Mouse (Mus musculus) heart, embryonic 12.5 days (tissue): ENCODE data around the gene Rgs16. TPM values are rescaled to one million over a fixed set of nuclear protein-coding genes. Genes with fewer than 3 reads are reported as not detected.

Source experiments
- ATAC-seq: fragments of 200-750 bp; cut with Nextera tagmentation; 2 replicates; pipeline ENCODE4 v1.8.0; 2017; ENCODE audit warnings: moderate TSS enrichment, moderate library complexity; ENCODE audit not compliant: insufficient number of reproducible peaks, low FRiP score
- H3K27ac ChIP-seq: fragments of 300-500 bp; sonication (generic); 2 replicates; pipeline ENCODE4 v1.5.1; 2016; ENCODE audit warnings: mild to moderate bottlenecking, moderate library complexity; ENCODE audit not compliant: poor library complexity, severe bottlenecking
- H3K27me3 ChIP-seq: fragments of 300-500 bp; sonication (generic); replicated peaks from 2 replicates; pipeline ENCODE4 v1.6.1; 2016; ENCODE audit warnings: mild to moderate bottlenecking, moderate library complexity
- H3K36me3 ChIP-seq: fragments of 300-500 bp; sonication (generic); 2 replicates; pipeline ENCODE4 v1.6.1; 2016; ENCODE audit warnings: mild to moderate bottlenecking, moderate library complexity
- H3K4me1 ChIP-seq: fragments of 300-500 bp; sonication (generic); replicated peaks from 2 replicates; pipeline ENCODE4 v1.6.1; 2016; ENCODE audit warnings: mild to moderate bottlenecking
- H3K4me2 ChIP-seq: fragments of 300-500 bp; sonication (generic); 2 replicates; pipeline ENCODE4 v1.6.1; 2016; ENCODE audit warnings: mild to moderate bottlenecking, moderate library complexity
- H3K4me3 ChIP-seq: fragments of 300-500 bp; sonication (generic); 2 replicates; pipeline ENCODE4 v1.5.1; 2016; ENCODE audit warnings: mild to moderate bottlenecking
- H3K9ac ChIP-seq: fragments of 300-500 bp; sonication (generic); 2 replicates; pipeline ENCODE4 v1.6.1; 2016; ENCODE audit warnings: mild to moderate bottlenecking, moderate library complexity
- H3K9me3 ChIP-seq: fragments of 300-500 bp; sonication (generic); replicated peaks from 2 replicates; pipeline ENCODE4 v1.6.1; 2016; ENCODE audit warnings: mild to moderate bottlenecking, moderate library complexity
- WGBS: fragments of 180-500 bp; shearing (Covaris S2); methylation state at CpG from one replicate; pipeline ENCODE4 v1.1.7; 2016; 5-methylcytosine and 5-hydroxymethylcytosine counted together
- polyA plus RNA-seq: library from polyadenylated mRNA; unstranded; fragments of >200 nt; fragmentation: Nextera tagmentation; extraction: Ambion mirVana; gene quantifications from 2 replicates; pipeline ENCODE4 v1.2.1, GENCODE M21; 2016

The Rgs16 gene
- polyA plus RNA-seq, 1 experiment from 2014 or later, result 4.7 TPM

- H3K4me3 ChIP-seq, result no peak overlapping the region
- H3K27me3 ChIP-seq, result no peaks in the 10 kb centered on the region
- no peaks in the 10 kb centered on the region for H3K4me1 ChIP-seq
- no peaks in the 10 kb centered on the region for H3K36me3 ChIP-seq
- no peak overlapping the region for H3K9ac ChIP-seq
- ATAC-seq, result no peak
- no peak overlapping the region for H3K4me2 ChIP-seq
- 66% methylated on average over 9 of the region's 9 CpGs for WGBS
- H3K27ac ChIP-seq, result no peak overlapping the region
- no peaks in the 10 kb centered on the region for H3K9me3 ChIP-seq
Observed at GRCm38 (mm10) chr1:153721565-153722310, 18.4 kb upstream of the Rgs16 start.

- Histone ChIP-seq H3K9ac (no peak overlapping the region), H3K27ac (no peak overlapping the region), H3K9me3 (no peaks in the 10 kb centered on the region), H3K27me3 (no peaks in the 10 kb centered on the region), H3K4me3 (no peak overlapping the region), H3K36me3 (no peaks in the 10 kb centered on the region), H3K4me2 (no peak overlapping the region), H3K4me1 (no peaks in the 10 kb centered on the region)
- WGBS, result 69% methylated on average over 9 of the region's 9 CpGs
- no peak for ATAC-seq
Observed at GRCm38 (mm10) chr1:153723426-153723825, 16.7 kb upstream of the Rgs16 start.

GRCm38 (mm10) chr1:153726636-153727035 is 13.5 kb upstream of the Rgs16 start:
- Histone ChIP-seq H3K36me3 (no peaks in the 10 kb centered on the region), H3K9me3 (no peaks in the 10 kb centered on the region), H3K4me1 (peaks cover 21% of the 10 kb centered on the region), H3K4me3 (no peak overlapping the region), H3K4me2 (no peak overlapping the region), H3K27ac (no peak overlapping the region), H3K27me3 (no peaks in the 10 kb centered on the region), H3K9ac (no peak overlapping the region)
- ATAC-seq, result no peak
- 85% methylated on average over 16 of the region's 16 CpGs for WGBS

GRCm38 (mm10) chr1:153729806-153730205 is 10.3 kb upstream of the Rgs16 start:
- H3K4me1 ChIP-seq, result peaks cover 21% of the 10 kb centered on the region
- peaks cover 14% of the 10 kb centered on the region for H3K27me3 ChIP-seq
- ATAC-seq, result no peak
- no peaks in the 10 kb centered on the region for H3K36me3 ChIP-seq
- no peak overlapping the region for H3K9ac ChIP-seq
- no peak overlapping the region for H3K4me3 ChIP-seq
- no peaks in the 10 kb centered on the region for H3K9me3 ChIP-seq
- H3K4me2 ChIP-seq, result no peak overlapping the region
- 40% methylated on average over 2 of the region's 2 CpGs for WGBS
- H3K27ac ChIP-seq, result peak overlapping the region; percentile 77; the same call in 1 of the 2 replicates

DNA sequence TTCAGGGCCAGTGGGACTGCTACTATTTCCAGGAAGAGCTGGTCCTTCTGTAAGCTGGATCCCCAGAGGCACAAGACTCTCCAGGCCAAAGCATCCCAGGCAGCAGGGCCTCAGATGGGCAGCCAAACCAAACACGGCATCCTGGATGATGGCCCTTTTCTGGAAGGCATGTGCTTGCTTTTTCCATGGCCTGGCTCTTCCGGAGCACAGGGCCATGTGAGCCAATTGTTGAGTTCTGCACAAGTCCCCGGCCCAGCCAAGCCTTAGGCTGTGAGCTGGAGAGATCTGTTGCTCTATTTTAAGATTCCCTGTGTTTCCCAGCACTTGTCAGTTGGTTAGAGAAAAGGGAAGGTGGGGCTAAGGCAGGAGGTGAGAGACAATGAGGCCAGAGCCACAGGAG is 9.5 kb upstream of the Rgs16 start:
- WGBS, result 19% methylated on average over 3 of the region's 3 CpGs
- Histone ChIP-seq H3K9ac (no peak overlapping the region), H3K4me2 (no peak overlapping the region), H3K27me3 (peaks cover 20% of the 10 kb centered on the region), H3K9me3 (no peaks in the 10 kb centered on the region), H3K4me3 (no peak overlapping the region), H3K4me1 (peaks cover 21% of the 10 kb centered on the region), H3K36me3 (no peaks in the 10 kb centered on the region), H3K27ac (peak overlapping the region; percentile 77)
- peak; percentile 75 for ATAC-seq

GRCm38 (mm10) chr1:153733181-153733580 is 7.0 kb upstream of the Rgs16 start:
- no peak overlapping the region for H3K27ac ChIP-seq
- WGBS, result 46% methylated on average over 9 of the region's 9 CpGs
- H3K36me3 ChIP-seq, result no peaks in the 10 kb centered on the region
- peaks cover 21% of the 10 kb centered on the region for H3K4me1 ChIP-seq
- H3K4me3 ChIP-seq, result no peak overlapping the region
- H3K27me3 ChIP-seq, result peaks cover 37% of the 10 kb centered on the region
- H3K9me3 ChIP-seq, result no peaks in the 10 kb centered on the region
- ATAC-seq, result no peak
- no peak overlapping the region for H3K9ac ChIP-seq
- H3K4me2 ChIP-seq, result no peak overlapping the region

DNA sequence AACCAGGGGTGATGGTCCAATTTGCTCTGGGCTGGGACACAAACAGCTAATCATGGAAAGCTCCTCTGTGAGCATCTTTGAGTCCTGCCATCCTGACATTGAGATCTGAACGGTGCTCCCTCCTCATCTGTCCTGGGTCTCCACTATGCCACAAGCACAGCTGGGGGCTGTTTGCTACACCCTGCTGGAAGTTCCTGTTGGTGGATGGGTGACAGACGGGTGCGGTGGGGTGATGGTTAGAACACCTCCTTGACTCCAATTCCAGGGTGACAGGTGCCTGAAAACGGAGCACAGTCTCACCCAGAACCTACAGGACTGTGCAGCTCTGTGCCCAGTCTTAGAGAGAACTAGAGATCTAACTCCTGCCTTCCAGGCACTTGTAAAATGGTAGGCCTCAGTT is 5.3 kb upstream of the Rgs16 start:
- Histone ChIP-seq H3K9ac (no peak overlapping the region), H3K27me3 (peaks cover 53% of the 10 kb centered on the region), H3K27ac (no peak overlapping the region), H3K4me2 (no peak overlapping the region), H3K36me3 (no peaks in the 10 kb centered on the region), H3K4me3 (no peak overlapping the region), H3K9me3 (no peaks in the 10 kb centered on the region), H3K4me1 (peaks cover 19% of the 10 kb centered on the region)
- 69% methylated on average over 4 of the region's 4 CpGs for WGBS
- no peak for ATAC-seq

DNA sequence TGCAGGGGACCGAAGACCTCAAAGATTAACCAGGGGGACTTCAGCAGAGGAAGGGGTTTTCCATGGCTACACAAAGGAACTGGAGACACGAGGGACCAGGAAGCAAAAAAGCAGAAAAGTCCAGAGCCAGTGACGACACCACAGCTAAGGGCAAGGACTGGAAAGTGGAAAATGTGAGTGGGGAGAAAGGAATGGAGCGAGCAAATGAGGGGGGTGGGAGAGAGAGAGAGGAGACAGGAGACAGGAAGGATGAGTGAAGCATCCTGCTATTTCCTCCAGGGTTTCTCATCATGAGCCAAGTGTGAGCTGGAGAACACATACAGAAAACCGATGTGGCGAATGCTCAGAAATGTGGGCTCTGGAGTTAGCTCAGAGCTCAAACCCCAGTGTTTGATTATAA is 4.1 kb upstream of the Rgs16 start:
- no peak overlapping the region for H3K4me3 ChIP-seq
- H3K4me1 ChIP-seq, result peaks cover 13% of the 10 kb centered on the region
- ATAC-seq, result no peak
- H3K36me3 ChIP-seq, result no peaks in the 10 kb centered on the region
- no peaks in the 10 kb centered on the region for H3K9me3 ChIP-seq
- no peak overlapping the region for H3K4me2 ChIP-seq
- no peak overlapping the region for H3K27ac ChIP-seq
- H3K27me3 ChIP-seq, result peaks cover 56% of the 10 kb centered on the region
- no peak overlapping the region for H3K9ac ChIP-seq
- WGBS, result 52% methylated on average over 6 of the region's 6 CpGs

GRCm38 (mm10) chr1:153737101-153738085 is 2.8 kb upstream of the Rgs16 start:
- Histone ChIP-seq H3K27ac (no peak overlapping the region), H3K9me3 (no peaks in the 10 kb centered on the region), H3K4me2 (no peak overlapping the region), H3K27me3 (peaks cover 66% of the 10 kb centered on the region), H3K4me3 (no peak overlapping the region), H3K4me1 (peaks cover 21% of the 10 kb centered on the region), H3K9ac (no peak overlapping the region), H3K36me3 (no peaks in the 10 kb centered on the region)
- no peak for ATAC-seq
- WGBS, result 55% methylated on average over 9 of the region's 9 CpGs

DNA sequence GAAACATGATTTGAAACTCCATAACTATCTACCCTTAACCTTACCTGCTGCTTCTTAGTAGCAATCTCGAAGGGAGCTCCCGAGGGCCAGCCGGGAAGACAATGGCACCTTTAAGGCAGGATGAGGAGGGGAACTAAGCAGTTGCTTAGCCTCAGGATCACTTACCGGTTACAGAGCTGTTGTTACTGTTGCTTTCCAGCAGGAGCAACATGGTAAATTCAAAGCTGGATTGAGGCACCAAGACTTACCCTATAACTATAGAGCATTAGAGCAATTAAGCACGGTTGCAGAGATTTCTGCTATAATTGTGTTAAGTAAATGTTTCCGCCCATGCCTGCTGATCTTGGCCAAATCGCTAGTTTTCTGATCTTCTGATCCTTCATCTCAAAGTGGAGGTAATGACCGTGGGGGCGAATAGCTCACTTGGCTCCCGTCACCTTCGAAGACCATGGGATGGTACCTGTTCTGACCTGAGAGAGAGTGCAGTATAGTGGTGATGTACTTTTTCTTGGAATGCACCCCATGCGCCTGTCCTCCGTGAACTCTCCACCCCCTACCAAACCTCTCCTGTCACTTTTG is 623 bp upstream of the Rgs16 start:
- H3K27ac ChIP-seq, result no peak overlapping the region

More for the DNA sequence above, 623 bp upstream of the Rgs16 start:
- 0 out of 2 replicates have a peak overlapping the region, but pooled peaks have one; percentile 45 for H3K9ac ChIP-seq
- H3K4me2 ChIP-seq, result peak overlapping the region; percentile 87
- no peak for ATAC-seq
- peaks cover 23% of the 10 kb centered on the region for H3K4me1 ChIP-seq
- 20% methylated on average over 13 of the region's 13 CpGs for WGBS
- H3K9me3 ChIP-seq, result no peaks in the 10 kb centered on the region
- H3K36me3 ChIP-seq, result peaks cover 5% of the 10 kb centered on the region
- peak overlapping the region; percentile 46 for H3K4me3 ChIP-seq
- H3K27me3 ChIP-seq, result peaks cover 54% of the 10 kb centered on the region
